Mouse (Mus musculus): ENCODE data around the gene Smurf1.

Smurf1 gene

DNA sequence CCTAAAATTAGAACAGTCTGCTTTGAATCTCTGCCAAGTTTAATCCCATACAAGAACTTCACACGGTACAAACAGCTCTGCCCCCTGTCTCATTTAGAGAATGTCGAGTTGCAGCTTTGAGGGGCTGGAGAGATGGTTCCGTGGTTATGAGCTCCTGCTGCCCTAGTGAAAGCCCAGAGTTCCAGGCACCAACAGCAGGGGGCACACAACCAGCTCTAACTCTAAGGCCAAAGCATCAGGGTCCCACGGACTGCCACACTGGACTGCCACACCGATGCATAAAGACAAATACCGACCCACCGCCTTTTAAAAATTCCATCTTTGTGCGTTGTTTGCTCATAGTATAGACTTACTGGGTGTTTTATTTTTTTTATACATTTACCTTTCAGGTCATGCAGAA lies 98.7 kb downstream of the Smurf1 start:
- peak; percentile 45 to 50 for DNase-seq

DNA sequence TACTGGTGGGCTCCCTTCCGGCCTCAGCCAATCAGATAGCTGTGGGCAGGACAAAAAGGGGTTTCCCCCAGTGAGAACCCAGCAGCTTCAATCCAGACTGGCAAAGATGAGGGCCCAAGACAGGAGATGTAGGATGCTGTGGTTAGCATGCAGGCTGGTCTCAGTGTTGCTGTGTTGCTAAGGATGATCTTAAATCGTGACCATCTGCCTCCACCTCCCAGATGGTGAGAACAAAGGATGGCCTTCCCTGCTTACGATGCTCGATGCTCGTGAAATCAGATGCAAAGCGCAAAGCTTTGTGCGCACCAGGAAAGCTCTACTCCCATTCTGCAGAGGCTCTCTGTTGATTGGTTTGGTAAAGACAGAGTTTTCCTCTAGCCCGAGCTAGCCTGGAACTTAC lies 104.7 kb downstream of the Smurf1 start:
- DNase-seq: no peak

DNA sequence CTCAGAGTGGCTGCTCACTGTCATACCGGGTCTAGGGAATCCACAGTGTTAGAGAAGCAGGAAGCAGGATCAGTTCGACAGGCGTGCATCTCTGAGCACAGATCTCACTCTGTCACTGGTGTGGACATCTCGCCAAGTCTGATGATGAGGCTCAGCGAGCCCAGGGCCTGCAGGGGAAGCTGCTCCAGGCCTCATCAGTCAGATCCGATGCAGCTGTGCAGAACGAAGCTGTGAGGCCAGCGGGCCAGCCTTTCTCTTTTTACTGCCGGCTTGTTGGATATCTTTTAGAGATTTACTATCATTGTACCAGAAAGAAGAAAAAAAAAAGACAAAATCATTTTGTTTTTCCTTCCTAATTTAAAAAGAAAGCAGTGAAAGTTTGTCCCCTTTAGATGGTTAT lies 106.4 kb downstream of the Smurf1 start:
- peak; percentile 56 to 68 for DNase-seq

DNA sequence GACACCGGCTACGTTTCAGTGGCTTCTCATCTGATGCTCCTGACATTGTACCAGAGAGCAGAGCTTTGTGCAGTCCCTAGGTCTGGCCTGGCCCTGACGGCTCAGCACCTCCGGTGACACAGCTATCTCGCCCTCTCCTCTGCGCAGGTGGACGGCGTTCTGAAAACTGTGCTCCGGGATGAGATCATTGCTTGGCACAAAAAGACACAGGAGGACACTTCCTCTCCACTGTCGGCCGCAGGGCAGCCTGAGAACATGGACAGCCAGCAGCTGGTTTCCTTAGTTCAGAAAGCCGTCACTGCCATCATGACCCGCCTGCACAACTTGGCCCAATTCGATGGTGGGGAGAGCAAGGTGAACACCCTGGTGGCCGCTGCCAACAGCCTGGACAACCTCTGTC lies 107.1 kb downstream of the Smurf1 start:
- no peak for DNase-seq

DNA sequence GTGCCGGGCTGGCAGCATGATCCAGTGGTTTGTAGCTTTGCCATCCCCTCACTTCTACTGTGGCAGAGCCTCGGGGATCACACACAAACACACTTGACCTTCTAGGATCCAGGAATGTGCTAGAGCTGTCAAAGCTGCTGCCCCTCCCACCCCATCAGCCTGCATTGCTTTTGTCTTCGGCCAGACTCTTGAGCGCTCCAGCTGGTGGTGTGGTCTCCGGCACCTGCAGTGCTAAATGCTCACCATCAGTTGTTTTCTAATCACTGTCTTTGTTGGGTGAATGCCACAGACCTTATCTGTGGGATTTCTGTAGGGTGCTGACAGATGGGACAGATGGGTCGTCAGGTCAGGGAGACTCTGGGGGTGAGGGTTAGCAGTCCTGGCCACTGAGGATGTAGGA lies 109.7 kb downstream of the Smurf1 start:
- peak in 1 of 2 experiments; percentile 44 for DNase-seq

DNA sequence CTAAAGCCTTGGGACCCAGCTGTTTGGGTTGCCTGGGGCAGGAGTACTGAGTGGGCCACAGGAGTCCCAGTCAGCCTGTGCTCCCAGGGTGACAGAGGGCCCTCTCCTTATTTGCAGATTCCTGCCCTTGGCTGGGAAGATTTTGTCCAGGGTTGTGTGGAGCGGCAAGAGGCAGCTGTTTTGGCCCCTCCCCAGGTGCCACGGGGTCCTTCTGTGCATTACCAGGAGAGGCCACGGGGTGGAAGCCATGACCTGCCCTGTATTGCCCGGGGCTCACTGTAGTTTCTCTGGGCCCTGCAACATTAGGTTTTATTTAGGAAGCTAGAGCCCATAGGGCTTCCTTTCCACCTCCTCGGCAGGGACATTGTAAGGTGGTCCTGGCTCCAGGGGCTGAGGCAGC lies 111.7 kb downstream of the Smurf1 start:
- DNase-seq: no peak

DNA sequence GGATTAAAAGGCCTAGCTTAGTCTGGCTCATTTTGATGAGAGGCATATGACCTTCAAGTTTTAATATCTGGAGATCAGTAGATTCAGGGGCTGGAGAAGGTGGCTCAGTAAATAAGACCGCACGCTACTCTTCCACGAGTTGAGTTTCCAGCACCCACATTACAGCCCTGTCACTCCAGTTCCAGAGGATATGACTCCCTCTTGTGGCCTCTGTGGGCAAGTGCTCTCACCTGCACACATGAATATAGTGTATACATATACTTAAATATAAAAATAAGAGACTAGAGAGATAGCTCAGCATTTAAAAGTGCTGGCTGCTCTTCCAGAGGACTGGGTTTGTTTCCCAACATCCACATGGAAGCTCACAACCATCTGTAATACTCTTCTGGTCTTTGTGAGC lies 113.8 kb downstream of the Smurf1 start:
- DNase-seq: no peak

DNA sequence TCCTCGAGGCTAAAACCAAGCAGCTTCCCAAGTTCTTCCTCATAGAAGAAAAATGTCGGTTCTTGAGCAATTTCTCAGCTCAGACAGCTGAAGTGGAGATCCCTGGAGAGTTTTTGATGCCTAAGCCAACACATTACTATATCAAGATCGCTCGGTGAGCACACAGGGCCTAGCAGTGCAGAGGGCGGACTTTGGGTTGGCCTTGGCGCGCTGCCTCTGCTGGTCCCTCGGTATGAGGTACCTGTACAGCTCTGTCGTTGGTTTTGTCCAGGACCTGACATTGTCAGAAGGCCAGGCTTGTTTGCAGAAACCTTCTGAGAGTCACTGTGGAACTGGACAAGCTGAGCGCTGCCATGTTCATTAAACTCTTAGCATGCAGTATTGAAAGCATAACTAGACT lies 115.7 kb downstream of the Smurf1 start:
- no peak for DNase-seq

DNA sequence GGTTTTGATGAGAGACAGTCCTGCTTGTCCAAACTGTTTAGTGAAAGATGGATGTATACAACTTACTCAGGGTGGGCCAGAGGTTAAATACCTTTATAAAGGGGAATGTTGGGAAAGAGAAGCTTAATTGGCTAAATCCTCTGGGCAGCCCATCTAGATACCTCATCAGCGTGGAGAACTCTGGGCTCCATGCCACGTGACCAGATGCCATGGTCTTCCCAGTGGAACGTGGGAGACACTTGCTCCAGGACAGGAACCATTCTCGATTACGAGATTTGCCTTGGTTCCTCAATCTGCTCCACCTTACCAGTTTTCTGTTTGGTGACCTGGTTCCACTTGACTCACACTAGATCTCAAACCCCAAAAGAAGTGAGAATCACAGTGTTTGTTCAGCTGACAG lies 116.9 kb downstream of the Smurf1 start:
- no peak for DNase-seq

DNA sequence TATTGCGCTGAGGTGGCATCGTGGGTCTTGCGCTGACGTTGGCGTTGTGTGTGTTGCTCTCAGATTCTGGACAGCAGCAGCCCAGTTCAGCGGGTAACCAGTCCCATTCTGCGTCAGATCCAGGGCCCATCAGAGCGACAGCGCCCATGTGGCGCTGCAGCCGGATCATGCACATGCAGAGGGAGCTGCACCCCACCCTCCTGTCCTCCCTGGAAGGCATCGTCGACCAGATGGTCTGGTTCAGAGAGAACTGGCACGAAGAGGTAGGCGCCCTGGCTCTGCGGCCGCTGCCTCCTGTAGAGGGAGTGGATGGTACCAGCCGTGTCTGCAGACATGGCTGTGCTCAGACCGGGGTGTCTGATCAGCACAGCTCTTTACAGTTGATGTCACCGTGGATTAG lies 120.3 kb downstream of the Smurf1 start:
- no peak for DNase-seq

DNA sequence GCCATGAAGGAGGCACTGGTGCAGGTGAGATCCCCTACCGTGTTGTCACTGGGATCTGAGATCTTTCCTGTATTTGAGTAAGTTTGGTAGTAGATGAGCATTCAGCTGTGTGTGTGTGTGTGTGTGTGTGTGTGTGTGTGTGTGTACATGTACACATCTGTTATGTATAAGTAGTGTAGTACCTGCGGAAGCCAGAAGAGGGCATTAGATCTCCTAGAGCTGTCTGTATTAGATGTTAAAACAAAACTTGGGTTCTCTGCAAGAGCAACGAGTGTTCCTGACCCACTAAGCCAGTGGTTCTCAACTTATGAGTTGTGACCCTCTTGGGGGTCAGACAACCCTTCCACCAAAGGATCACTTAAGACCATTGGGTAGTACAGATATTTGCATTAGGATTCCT lies 129.5 kb downstream of the Smurf1 start:
- DNase-seq: peak; percentile 34 to 38

DNA sequence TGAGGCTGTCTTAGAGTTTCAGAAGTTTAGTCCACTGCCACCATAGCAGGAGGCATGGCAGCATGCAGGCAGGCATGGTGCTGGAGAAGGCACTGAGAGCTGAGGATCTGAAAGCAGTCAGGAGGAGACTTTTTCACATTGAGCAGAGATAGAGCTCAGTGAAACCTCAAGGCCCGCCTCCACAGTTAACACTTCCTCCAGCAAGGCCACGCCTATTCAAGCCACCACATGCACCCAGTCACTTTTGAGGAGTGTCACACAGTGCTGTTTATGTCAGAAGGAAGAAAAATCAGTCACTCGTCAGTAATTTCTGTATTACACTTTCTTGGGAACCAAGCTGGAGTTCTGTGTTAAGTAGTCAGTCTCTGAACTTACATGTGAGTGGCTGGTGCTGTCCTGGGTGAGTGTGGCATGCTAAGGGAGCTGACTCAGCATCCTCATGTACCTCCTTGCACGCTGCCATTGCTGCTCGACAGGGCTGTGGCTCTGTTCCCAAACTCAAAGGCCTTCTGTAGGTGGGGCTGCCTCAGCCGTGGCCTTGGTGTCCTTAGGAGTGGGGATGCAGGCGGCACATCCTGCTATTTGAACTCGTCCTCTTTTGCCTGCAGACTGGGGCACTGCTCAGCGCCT lies 133.7 kb downstream of the Smurf1 start:
- DNase-seq: no peak

DNA sequence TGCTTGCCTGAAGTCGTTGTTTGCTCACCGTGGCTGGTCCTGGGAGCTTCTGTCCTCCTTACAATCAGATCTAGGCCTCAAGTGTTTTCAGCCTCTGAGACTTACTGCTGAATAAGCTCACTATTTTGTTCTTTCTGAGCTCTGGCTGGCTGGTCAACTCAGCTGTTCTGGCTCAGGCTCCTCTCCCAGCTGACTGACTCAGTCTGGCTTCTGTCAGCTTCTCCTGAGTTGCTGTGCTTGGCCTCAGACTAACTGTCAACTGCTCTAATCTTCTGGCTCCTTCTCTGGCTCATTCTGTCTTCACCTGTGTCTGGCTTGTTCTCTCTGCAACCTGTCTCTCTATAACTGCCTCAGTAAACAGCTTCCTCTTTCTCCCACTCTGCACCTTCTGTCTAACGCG lies 136.0 kb downstream of the Smurf1 start:
- no peak for DNase-seq

DNA sequence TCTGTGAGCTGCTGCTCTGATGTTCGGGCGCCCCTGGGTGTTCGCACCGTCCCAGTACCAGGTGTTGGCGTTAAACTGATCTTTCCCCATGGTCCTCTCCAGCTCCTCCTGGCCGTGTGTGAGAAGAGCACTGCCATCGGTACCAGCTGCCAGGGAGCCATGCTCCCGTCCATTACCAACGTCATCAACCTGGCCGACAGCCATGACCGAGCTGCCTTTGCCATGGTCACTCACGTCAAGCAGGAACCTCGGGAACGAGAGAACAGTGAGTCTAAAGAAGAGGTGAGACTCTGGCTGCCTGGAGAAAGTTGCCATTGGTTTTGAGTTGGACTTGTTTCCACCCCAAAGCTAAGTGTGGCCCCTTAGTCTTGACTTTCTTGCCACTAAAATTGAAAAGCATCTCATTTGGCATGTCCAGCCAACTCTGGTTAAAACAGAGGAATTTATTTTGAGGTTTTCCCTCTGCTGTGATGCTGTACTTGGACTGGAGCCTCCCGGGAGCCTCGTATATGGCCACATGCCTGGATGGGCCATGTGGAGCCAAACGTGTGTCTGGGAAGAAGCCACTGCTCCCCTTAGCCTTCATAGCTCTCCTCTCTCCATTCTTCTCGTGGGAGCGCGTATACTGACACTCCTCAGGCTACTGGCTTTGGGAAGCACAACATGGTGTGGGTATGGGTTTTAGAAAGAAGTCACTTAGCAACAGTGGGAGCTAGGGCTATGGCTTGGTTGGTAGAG lies 137.1 kb downstream of the Smurf1 start:
- peak in 1 of 2 experiments; percentile 20 for DNase-seq

Measured in kidney, postnatal 4 days (tissue).